Mouse (Mus musculus) cerebellum, adult 2 months (tissue): ENCODE results near the gene Nfe2l1.
A peak's percentile ranks its signal among the peaks of the same experiment; 100 is the strongest.

ENCODE experiments used
- CTCF ChIP-seq: fragments of 200-500 bp; IDR thresholded peaks from 2 replicates; pipeline ENCODE4 v1.5.1; 2011; ENCODE audit warnings: low read depth, mild to moderate bottlenecking, control low read depth, low read length, moderate library complexity, borderline replicate concordance; ENCODE audit not compliant: insufficient read depth
- POLR2A ChIP-seq: fragments of 200-500 bp; IDR thresholded peaks from 2 replicates; pipeline ENCODE4 v1.6.1; 2011; ENCODE audit warnings: low read length, control low read depth, borderline replicate concordance; ENCODE audit not compliant: insufficient read depth

DNA sequence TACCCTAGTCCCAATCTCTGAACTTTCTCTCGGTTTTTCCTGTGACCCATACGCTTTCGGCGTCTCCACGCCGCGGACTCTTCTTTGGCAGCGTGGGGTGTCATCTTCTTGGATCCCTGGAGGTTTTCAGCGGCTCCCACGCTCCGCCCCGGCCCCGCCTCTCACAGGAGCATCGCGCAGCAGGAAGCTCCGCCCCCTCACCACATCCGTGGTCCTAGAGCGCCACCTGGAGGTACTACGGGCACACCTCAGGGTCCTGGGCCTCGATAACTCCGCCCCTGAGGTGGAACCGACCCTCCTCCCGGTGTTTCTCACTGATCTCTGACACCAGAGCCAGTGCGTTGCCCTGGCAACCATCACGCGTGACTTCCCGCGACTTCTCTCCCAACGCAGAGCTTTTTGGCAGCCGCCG, 32.1 kb upstream of the Nfe2l1 start:
- TF ChIP-seq CTCF (peak; percentile 96), POLR2A (0 out of 2 replicates have a peak, but pooled peaks have one; percentile 26)
